Mouse (Mus musculus): ENCODE data around the gene Cacnb1. TPM values are rescaled to one million over a fixed set of nuclear protein-coding genes. Genes with fewer than 3 reads are reported as not detected.
A peak's percentile ranks its signal among the peaks of the same experiment; 100 is the strongest.

The Cacnb1 gene
- 9.7 and 10.3 TPM in 2 replicates for polyA plus RNA-seq (2014; fragmentation: Nextera tagmentation; extraction: Ambion mirVana)

GRCm38 (mm10) chr11:98022555-98023371, at the start of gene Cacnb1:
Cacnb1 (minus strand) TSS chr11:98023034.
- Histone ChIP-seq H3K27me3 (ENCODE audit: control insufficient read depth, insufficient read depth, low read length) (no peaks in the 10 kb centered on the region), H3K9ac (ENCODE audit: low read length) (peak within 1 kb of the TSS; percentile 87), H3K9me3 (ENCODE audit: control insufficient read depth, low read length) (no peaks in the 10 kb centered on the region), H3K36me3 (ENCODE audit: control insufficient read depth, insufficient read depth, low read length) (no peaks in the 10 kb centered on the region), H3K4me1 (ENCODE audit: control insufficient read depth, insufficient read depth, low read length) (peaks cover 49% of the 10 kb centered on the region), H3K27ac (ENCODE audit: low read depth, low read length) (peak within 1 kb of the TSS; percentile 91), H3K4me2 (peak within 1 kb of the TSS; percentile 92), H3K4me3 (ENCODE audit: low read depth, low read length) (peak within 1 kb of the TSS; percentile 77)
- ATAC-seq (ENCODE audit: low FRiP score) (peak; percentile 70), DNase-seq (ENCODE audit: low spot score, missing footprints) (peak; percentile 98)
- under 1% methylated on average over 49 of the region's 52 CpGs for WGBS

- WGBS: 95% methylated on average over 21 of the region's 21 CpGs
Observed at GRCm38 (mm10) chr11:98067255-98067654, 44.4 kb upstream of the Cacnb1 start.

GRCm38 (mm10) chr11:98066201-98066600, 43.4 kb upstream of the Cacnb1 start:
- no peak overlapping the region for H3K27ac ChIP-seq (ENCODE audit: low read depth, low read length)
- H3K4me2 ChIP-seq: no peak overlapping the region
- no peaks in the 10 kb centered on the region for H3K27me3 ChIP-seq (ENCODE audit: control insufficient read depth, insufficient read depth, low read length)
- H3K36me3 ChIP-seq (ENCODE audit: control insufficient read depth, insufficient read depth, low read length): no peaks in the 10 kb centered on the region
- no peak for DNase-seq (ENCODE audit: low spot score, missing footprints)
- no peak overlapping the region for H3K4me3 ChIP-seq (ENCODE audit: low read depth, low read length)
- H3K9ac ChIP-seq (ENCODE audit: low read length): no peak overlapping the region
- no peaks in the 10 kb centered on the region for H3K9me3 ChIP-seq (ENCODE audit: control insufficient read depth, low read length)
- 92% methylated on average over 12 of the region's 12 CpGs for WGBS
- H3K4me1 ChIP-seq (ENCODE audit: control insufficient read depth, insufficient read depth, low read length): no peaks in the 10 kb centered on the region
- no peak for ATAC-seq (ENCODE audit: low FRiP score)

More at GRCm38 (mm10) chr11:98067255-98067654, 44.4 kb upstream of the Cacnb1 start:
- Histone ChIP-seq H3K27ac (ENCODE audit: low read depth, low read length) (no peak overlapping the region), H3K9ac (ENCODE audit: low read length) (no peak overlapping the region), H3K4me2 (no peak overlapping the region), H3K4me3 (ENCODE audit: low read depth, low read length) (no peak overlapping the region), H3K9me3 (ENCODE audit: control insufficient read depth, low read length) (no peaks in the 10 kb centered on the region), H3K27me3 (ENCODE audit: control insufficient read depth, insufficient read depth, low read length) (no peaks in the 10 kb centered on the region), H3K36me3 (ENCODE audit: control insufficient read depth, insufficient read depth, low read length) (no peaks in the 10 kb centered on the region), H3K4me1 (ENCODE audit: control insufficient read depth, insufficient read depth, low read length) (no peaks in the 10 kb centered on the region)
- no peak for DNase-seq (ENCODE audit: low spot score, missing footprints)
- no peak for ATAC-seq (ENCODE audit: low FRiP score)

GRCm38 (mm10) chr11:98061904-98062562, 39.2 kb upstream of the Cacnb1 start:
- H3K4me1 ChIP-seq (ENCODE audit: control insufficient read depth, insufficient read depth, low read length): no peaks in the 10 kb centered on the region
- H3K27ac ChIP-seq (ENCODE audit: low read depth, low read length): no peak overlapping the region
- ATAC-seq (ENCODE audit: low FRiP score): no peak
- no peak overlapping the region for H3K4me2 ChIP-seq
- 61% methylated on average over 6 of the region's 6 CpGs for WGBS
- H3K27me3 ChIP-seq (ENCODE audit: control insufficient read depth, insufficient read depth, low read length): no peaks in the 10 kb centered on the region
- H3K9me3 ChIP-seq (ENCODE audit: control insufficient read depth, low read length): no peaks in the 10 kb centered on the region
- no peak overlapping the region for H3K4me3 ChIP-seq (ENCODE audit: low read depth, low read length)
- no peaks in the 10 kb centered on the region for H3K36me3 ChIP-seq (ENCODE audit: control insufficient read depth, insufficient read depth, low read length)
- H3K9ac ChIP-seq (ENCODE audit: low read length): no peak overlapping the region
- no peak for DNase-seq (ENCODE audit: low spot score, missing footprints)

- 82% methylated on average over 3 of the region's 3 CpGs for WGBS
- H3K36me3 ChIP-seq (ENCODE audit: control insufficient read depth, insufficient read depth, low read length): no peaks in the 10 kb centered on the region
Observed at GRCm38 (mm10) chr11:98061441-98061840, 38.6 kb upstream of the Cacnb1 start.

GRCm38 (mm10) chr11:98060104-98060692, 37.4 kb upstream of the Cacnb1 start:
- H3K4me1 ChIP-seq (ENCODE audit: control insufficient read depth, insufficient read depth, low read length): no peaks in the 10 kb centered on the region
- H3K27me3 ChIP-seq (ENCODE audit: control insufficient read depth, insufficient read depth, low read length): no peaks in the 10 kb centered on the region
- WGBS: 69% methylated on average over 5 of the region's 5 CpGs
- DNase-seq (ENCODE audit: low spot score, missing footprints) (no peak), ATAC-seq (ENCODE audit: low FRiP score) (no peak)
- H3K9me3 ChIP-seq (ENCODE audit: control insufficient read depth, low read length): no peaks in the 10 kb centered on the region
- no peak overlapping the region for H3K4me2 ChIP-seq
- H3K27ac ChIP-seq (ENCODE audit: low read depth, low read length): no peak overlapping the region
- H3K4me3 ChIP-seq (ENCODE audit: low read depth, low read length): no peak overlapping the region
- H3K9ac ChIP-seq (ENCODE audit: low read length): no peak overlapping the region
- H3K36me3 ChIP-seq (ENCODE audit: control insufficient read depth, insufficient read depth, low read length): no peaks in the 10 kb centered on the region

More at GRCm38 (mm10) chr11:98061441-98061840, 38.6 kb upstream of the Cacnb1 start:
- Histone ChIP-seq H3K27ac (ENCODE audit: low read depth, low read length) (no peak overlapping the region), H3K27me3 (ENCODE audit: control insufficient read depth, insufficient read depth, low read length) (no peaks in the 10 kb centered on the region), H3K4me3 (ENCODE audit: low read depth, low read length) (no peak overlapping the region), H3K4me2 (no peak overlapping the region), H3K9me3 (ENCODE audit: control insufficient read depth, low read length) (no peaks in the 10 kb centered on the region), H3K9ac (ENCODE audit: low read length) (no peak overlapping the region), H3K4me1 (ENCODE audit: control insufficient read depth, insufficient read depth, low read length) (no peaks in the 10 kb centered on the region)
- DNase-seq (ENCODE audit: low spot score, missing footprints) (no peak), ATAC-seq (ENCODE audit: low FRiP score) (no peak)

- H3K9ac ChIP-seq (ENCODE audit: low read length): no peak overlapping the region
- H3K4me3 ChIP-seq (ENCODE audit: low read depth, low read length): no peak overlapping the region
- ATAC-seq (ENCODE audit: low FRiP score): no peak
- no peaks in the 10 kb centered on the region for H3K36me3 ChIP-seq (ENCODE audit: control insufficient read depth, insufficient read depth, low read length)
- no peaks in the 10 kb centered on the region for H3K27me3 ChIP-seq (ENCODE audit: control insufficient read depth, insufficient read depth, low read length)
- no peak overlapping the region for H3K4me2 ChIP-seq
- 75% methylated on average over 7 of the region's 7 CpGs for WGBS
- H3K27ac ChIP-seq (ENCODE audit: low read depth, low read length): no peak overlapping the region
- no peaks in the 10 kb centered on the region for H3K4me1 ChIP-seq (ENCODE audit: control insufficient read depth, insufficient read depth, low read length)
- no peak for DNase-seq (ENCODE audit: low spot score, missing footprints)
- H3K9me3 ChIP-seq (ENCODE audit: control insufficient read depth, low read length): no peaks in the 10 kb centered on the region
Observed at GRCm38 (mm10) chr11:98059662-98060061, 36.8 kb upstream of the Cacnb1 start.

GRCm38 (mm10) chr11:98057998-98058397, 35.2 kb upstream of the Cacnb1 start:
- H3K27me3 ChIP-seq (ENCODE audit: control insufficient read depth, insufficient read depth, low read length): peaks cover 3% of the 10 kb centered on the region
- no peak overlapping the region for H3K27ac ChIP-seq (ENCODE audit: low read depth, low read length)
- peaks cover under 1% of the 10 kb centered on the region for H3K4me1 ChIP-seq (ENCODE audit: control insufficient read depth, insufficient read depth, low read length)
- ATAC-seq (ENCODE audit: low FRiP score) (no peak), DNase-seq (ENCODE audit: low spot score, missing footprints) (no peak)
- H3K9me3 ChIP-seq (ENCODE audit: control insufficient read depth, low read length): no peaks in the 10 kb centered on the region
- H3K36me3 ChIP-seq (ENCODE audit: control insufficient read depth, insufficient read depth, low read length): no peaks in the 10 kb centered on the region
- 85% methylated on average over 5 of the region's 5 CpGs for WGBS
- no peak overlapping the region for H3K9ac ChIP-seq (ENCODE audit: low read length)
- no peak overlapping the region for H3K4me3 ChIP-seq (ENCODE audit: low read depth, low read length)
- no peak overlapping the region for H3K4me2 ChIP-seq

- 39% methylated on average over 9 of the region's 9 CpGs for WGBS
- Histone ChIP-seq H3K36me3 (ENCODE audit: control insufficient read depth, insufficient read depth, low read length) (no peaks in the 10 kb centered on the region), H3K9me3 (ENCODE audit: control insufficient read depth, low read length) (no peaks in the 10 kb centered on the region), H3K27ac (ENCODE audit: low read depth, low read length) (no peak overlapping the region), H3K4me2 (no peak overlapping the region), H3K9ac (ENCODE audit: low read length) (no peak overlapping the region), H3K27me3 (ENCODE audit: control insufficient read depth, insufficient read depth, low read length) (peaks cover 8% of the 10 kb centered on the region), H3K4me3 (ENCODE audit: low read depth, low read length) (no peak overlapping the region), H3K4me1 (ENCODE audit: control insufficient read depth, insufficient read depth, low read length) (peaks cover 6% of the 10 kb centered on the region)
- no peak for DNase-seq (ENCODE audit: low spot score, missing footprints)
- ATAC-seq (ENCODE audit: low FRiP score): no peak
Observed at GRCm38 (mm10) chr11:98057466-98057865, 34.6 kb upstream of the Cacnb1 start.
